Comparison of ENCODE assay signal across 8 mouse cellular contexts in the genomic region with DNA sequence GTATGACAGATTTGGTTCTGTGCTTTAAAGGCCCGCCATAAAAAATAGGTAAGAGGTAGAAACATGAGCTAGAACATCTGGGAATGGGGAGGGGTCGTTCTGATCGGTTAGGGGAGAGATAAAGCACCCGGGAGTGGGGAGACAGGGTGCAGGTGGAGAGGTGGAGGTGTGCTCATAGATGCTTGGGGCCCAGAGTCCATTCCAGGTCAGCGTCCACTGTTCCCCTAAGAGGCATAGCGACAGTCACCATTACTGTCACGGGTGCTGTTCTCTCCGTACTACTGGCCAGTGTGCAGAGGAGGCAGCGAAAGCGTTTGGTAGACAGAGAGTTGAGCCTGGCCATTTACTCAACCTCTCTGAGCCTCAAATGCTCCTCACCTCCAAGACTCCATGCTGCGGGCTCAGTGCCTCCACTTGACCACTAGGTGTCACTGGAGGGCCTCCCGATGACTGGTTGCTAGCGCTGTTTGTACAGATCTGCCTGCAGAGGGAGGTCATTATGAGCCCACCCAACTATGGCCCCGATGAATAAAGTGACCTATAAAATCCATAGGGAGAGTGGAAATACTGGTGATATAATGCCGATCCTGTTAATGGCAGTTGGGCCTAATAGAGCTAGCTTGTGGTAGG. TPM values are rescaled to one million over a fixed set of nuclear protein-coding genes. Genes with fewer than 3 reads are reported as not detected.
A peak's percentile ranks its signal among the peaks of the same experiment; 100 is the strongest.
DNase-seq lines count a peak whose midpoint lies in the region; ATAC-seq and TF ChIP-seq lines count a peak whose summit lies in the region.

No protein-coding gene starts in this region.

- no peak overlapping the region for H3K9ac ChIP-seq in heart, postnatal 0 days (replicated peaks; ENCODE audit: low read depth, low read length)
- no peak overlapping the region for H3K9ac ChIP-seq in liver, postnatal 0 days (replicated peaks)

- no peak overlapping the region for H3K4me2 ChIP-seq in heart, postnatal 0 days (ENCODE audit: low read depth, low read length)
- no peak overlapping the region for H3K4me2 ChIP-seq in liver, postnatal 0 days (ENCODE audit: low read depth, low read length)

- H3K4me3 ChIP-seq in E14TG2a.4 (replicated peaks; ENCODE audit: low read length), result no peak overlapping the region
- no peak overlapping the region for H3K4me3 ChIP-seq in heart, postnatal 0 days (ENCODE audit: low read depth, low read length)
- H3K4me3 ChIP-seq in liver, postnatal 0 days (ENCODE audit: low read depth, low read length), result no peak overlapping the region

- H3K27me3 ChIP-seq in E14TG2a.4 (ENCODE audit: insufficient read depth, low read length), result peaks cover 32% of the 10 kb centered on the region
- H3K27me3 ChIP-seq in heart, postnatal 0 days (ENCODE audit: control insufficient read depth, insufficient read depth, low read length), result no peaks in the 10 kb centered on the region
- no peaks in the 10 kb centered on the region for H3K27me3 ChIP-seq in liver, postnatal 0 days (ENCODE audit: insufficient read depth, low read length)

- ATAC-seq in heart, postnatal 0 days (ENCODE audit: insufficient read depth, low read depth), result peak; percentile 60
- ATAC-seq in liver, postnatal 0 days, result peak; percentile 76
- ATAC-seq in neutrophil, adult 5-6 weeks (ENCODE audit: extremely low read depth, insufficient number of reproducible peaks, low FRiP score, poor library complexity, severe bottlenecking), result peak; percentile 77

- TF ChIP-seq EP300 in heart, postnatal 0 days (IDR thresholded peaks at IDR 0.05; ENCODE audit: low read depth), result no peak
- TF ChIP-seq EP300 in liver, postnatal 0 days (IDR thresholded peaks at IDR 0.05; ENCODE audit: low read depth), result no peak

- peak; percentile 99 for TF ChIP-seq CTCF in E14TG2a.4 (conservative IDR thresholded peaks at IDR 0.05; ENCODE audit: low read length)
- TF ChIP-seq CTCF in heart, postnatal 0 days (IDR thresholded peaks at IDR 0.05; ENCODE audit: low read depth), result peak; percentile 100
- TF ChIP-seq CTCF in liver, postnatal 0 days (IDR thresholded peaks at IDR 0.05; ENCODE audit: low read depth), result peak; percentile 100

- H3K9me3 ChIP-seq in E14TG2a.4 (ENCODE audit: low read length), result no peaks in the 10 kb centered on the region
- H3K9me3 ChIP-seq in heart, postnatal 0 days (replicated peaks; ENCODE audit: control insufficient read depth, low read length), result no peaks in the 10 kb centered on the region
- H3K9me3 ChIP-seq in liver, postnatal 0 days (ENCODE audit: low read length), result no peaks in the 10 kb centered on the region

- 22% methylated on average over 15 of the region's 15 CpGs for WGBS in heart, postnatal 0 days
- WGBS in liver, postnatal 0 days (ENCODE audit: insufficient replicate concordance), result 26% methylated on average over 15 of the region's 15 CpGs

- H3K27ac ChIP-seq in heart, postnatal 0 days (ENCODE audit: low read depth), result no peak overlapping the region
- no peak overlapping the region for H3K27ac ChIP-seq in liver, postnatal 0 days (ENCODE audit: low read depth)

- peak; percentile 75 for DNase-seq in c-Kit-negative CD71-positive TER-119-positive erythroid progenitor cells, embryonic 14.5 days (ENCODE audit: low read depth, low spot score)
- DNase-seq in fibroblast of lung, adult 2 months (ENCODE audit: low read depth), result peak; percentile 49
- peak; percentile 84 for DNase-seq in heart, postnatal 0 days (ENCODE audit: low spot score)
- DNase-seq in kidney, postnatal 25 days, result peak; percentile 76 to 78
- DNase-seq in liver, postnatal 0 days, result peak; percentile 84
- peak; percentile 62 for DNase-seq in testis, postnatal 14 days (ENCODE audit: low spot score)

- peaks cover 5% of the 10 kb centered on the region; the same call in 1 of the 2 replicates for H3K4me1 ChIP-seq in E14TG2a.4 (replicated peaks; ENCODE audit: low read depth, low read length)
- H3K4me1 ChIP-seq in heart, postnatal 0 days (ENCODE audit: control insufficient read depth, insufficient read depth), result 0 out of 2 replicates have a peak, but pooled peaks cover 5% of the 10 kb centered on the region
- H3K4me1 ChIP-seq in liver, postnatal 0 days (ENCODE audit: insufficient read depth), result no peaks in the 10 kb centered on the region

- no peaks in the 10 kb centered on the region for H3K36me3 ChIP-seq in E14TG2a.4 (ENCODE audit: insufficient read depth, low read length)
- peaks cover 63% of the 10 kb centered on the region for H3K36me3 ChIP-seq in heart, postnatal 0 days (replicated peaks; ENCODE audit: control insufficient read depth, insufficient read depth, low read length)
- H3K36me3 ChIP-seq in liver, postnatal 0 days (replicated peaks; ENCODE audit: insufficient read depth, low read length), result peaks cover 18% of the 10 kb centered on the region

RNA-seq across cellular contexts. Expression of a gene that starts 39.0 kb away (rescaled TPM):
- 60.1 and 79.0 TPM in 2 replicates for total RNA-seq in heart, postnatal 0 days (2014; rRNA removed; ENCODE audit: low replicate concordance)
- polyA plus RNA-seq in heart, postnatal 0 days (2015; fragmentation: Nextera tagmentation; extraction: Ambion mirVana), result 48.4 and 51.3 TPM in 2 replicates
- 77.1 and 86.3 TPM in 2 replicates for polyA plus RNA-seq in liver, postnatal 0 days (2015; fragmentation: Nextera tagmentation; extraction: Ambion mirVana)
- 14.0 and 15.0 TPM in 2 replicates for total RNA-seq in neutrophil, adult 5-6 weeks (2017)

RNA-seq across cellular contexts. Expression of a gene that starts 41.6 kb away (rescaled TPM):
- total RNA-seq in heart, postnatal 0 days (2014; rRNA removed; ENCODE audit: low replicate concordance), result 454 and 460 TPM in 2 replicates
- 255 and 259 TPM in 2 replicates for polyA plus RNA-seq in heart, postnatal 0 days (2015; fragmentation: Nextera tagmentation; extraction: Ambion mirVana)
- 56.1 and 59.7 TPM in 2 replicates for polyA plus RNA-seq in liver, postnatal 0 days (2015; fragmentation: Nextera tagmentation; extraction: Ambion mirVana)
- total RNA-seq in neutrophil, adult 5-6 weeks (2017), result 187 and 197 TPM in 2 replicates
